Mouse (Mus musculus) spleen, adult 18-20 months (tissue): ENCODE results near the gene Ywhah.

Source experiments
- DNase-seq, 2 experiments: peaks; one replicate each; pipeline ENCODE4 v3.0.0; 2022; ENCODE audit warnings: mixed read lengths in 2 of 2

Gene Ywhah

GRCm38 (mm10) chr5:33052849-33053582, 34.4 kb downstream of the Ywhah start:
- no peak for DNase-seq

- DNase-seq, result no peak
These were observed 37.6 kb downstream of the Ywhah start for GRCm38 (mm10) chr5:33056126-33056765.

GRCm38 (mm10) chr5:33070071-33070470, 51.5 kb downstream of the Ywhah start:
- DNase-seq, result no peak

- no peak for DNase-seq
These were observed 58.0 kb downstream of the Ywhah start for GRCm38 (mm10) chr5:33076490-33077191.
